Mouse (Mus musculus) heart, postnatal 4 days (tissue): ENCODE measurements around the gene Gm49369. TPM values are rescaled to one million over a fixed set of nuclear protein-coding genes. Genes with fewer than 3 reads are reported as not detected.
"Not testable (repeated sequence)": the region's sequence is repeated elsewhere in the genome, so short reads cannot be mapped to it uniquely, and the experiment has no call there.

Source experiments
- DNase-seq: peaks from one replicate; pipeline ENCODE4 v3.0.0; 2021
- total RNA-seq, 2 experiments: library from RNA; stranded (reverse); gene quantifications; 2 replicates each; pipeline ENCODE4 v1.2.3; 2021

Gm49369 gene
- total RNA-seq, 2 experiments from 2014 or later, result 0.43 to 1.7 TPM

- no peak for DNase-seq
Observed at GRCm38 (mm10) chr7:142326714-142327445, 55.6 kb downstream of the Gm49369 start.

GRCm38 (mm10) chr7:142323396-142324117 lies 58.9 kb downstream of the Gm49369 start:
- DNase-seq, result no peak

- no peak for DNase-seq
Observed at GRCm38 (mm10) chr7:142322641-142323040, 59.8 kb downstream of the Gm49369 start.

- not testable (repeated sequence) for DNase-seq
Observed at GRCm38 (mm10) chr7:142321637-142322306, 60.7 kb downstream of the Gm49369 start.

Other genes starting within 250 kb of the Gm49369 start
- not detected for gene Gm39115, start 246.6 kb downstream of the Gm49369 start, total RNA-seq
- not detected for gene Gm45337, start 238.1 kb downstream of the Gm49369 start, total RNA-seq
- gene Gm29735, start 225.6 kb downstream of the Gm49369 start, total RNA-seq, result not detected
- gene Gm4553, start 216.9 kb downstream of the Gm49369 start, total RNA-seq, result not detected
- gene Krtap5-2, start 206.7 kb downstream of the Gm49369 start, total RNA-seq, result not detected
- gene Gm10153, start 192.3 kb downstream of the Gm49369 start, total RNA-seq, result not detected
- gene Krtap5-3, start 181.3 kb downstream of the Gm49369 start, total RNA-seq, result not detected
- not detected for gene Gm7579, start 170.8 kb downstream of the Gm49369 start, total RNA-seq
- gene Krtap5-5, start 152.7 kb downstream of the Gm49369 start, total RNA-seq, result not detected
- not detected for gene Gm40460, start 141.6 kb downstream of the Gm49369 start, total RNA-seq
- not detected for gene Gm2431, start 124.3 kb downstream of the Gm49369 start, total RNA-seq
- not detected for gene Gm4559, start 108.3 kb downstream of the Gm49369 start, total RNA-seq
- not detected for gene Krtap5-1, start 85.5 kb downstream of the Gm49369 start, total RNA-seq
- gene Krtap5-4, start 79.1 kb downstream of the Gm49369 start, total RNA-seq, result not detected
- gene Ifitm10, start 8.9 kb downstream of the Gm49369 start, total RNA-seq, result 1 to 10 TPM; 2.0 TPM
- gene Ctsd, start 5.4 kb upstream of the Gm49369 start, total RNA-seq, result 100 to 1,000 TPM; 344 to 370 TPM
- gene Syt8, start 52.2 kb upstream of the Gm49369 start, total RNA-seq, result not detected
- 10 to 100 TPM in 1 of 2 experiments, 1 to 10 TPM in 1; 6.6 to 16.4 TPM for gene Tnni2, start 59.1 kb upstream of the Gm49369 start, total RNA-seq
- gene Lsp1, start 78.1 kb upstream of the Gm49369 start, total RNA-seq, result 100 to 1,000 TPM in 1 of 2 experiments, 10 to 100 TPM in 1; 93.3 to 108 TPM
- 10 to 100 TPM in 1 of 2 experiments, under 1 TPM in 1; 0.98 to 10.9 TPM for gene Tnnt3, start 116.2 kb upstream of the Gm49369 start, total RNA-seq
- gene Mrpl23, start 150.0 kb upstream of the Gm49369 start, total RNA-seq, result 1 to 10 TPM; 3.7 to 6.4 TPM